Mouse (Mus musculus) thymus, adult 2 months (tissue): ENCODE measurements around the gene Mettl24.

Experiments
- CTCF ChIP-seq: fragments of 200-500 bp; IDR thresholded peaks from 2 replicates; pipeline ENCODE4 v1.5.1; 2012; ENCODE audit warnings: mild to moderate bottlenecking, control low read depth, low read length, moderate library complexity, borderline replicate concordance; ENCODE audit not compliant: control insufficient read depth, poor library complexity, insufficient read depth; ENCODE audit errors: extremely low read depth
- POLR2A ChIP-seq: fragments of 200-500 bp; IDR thresholded peaks from 2 replicates; pipeline ENCODE4 v1.6.1; 2012; ENCODE audit warnings: mild to moderate bottlenecking, low read length, control low read depth, moderate library complexity; ENCODE audit not compliant: control insufficient read depth, poor library complexity, insufficient read depth; ENCODE audit errors: extremely low read depth

- TF ChIP-seq CTCF (no peak), POLR2A (no peak)
Measured at GRCm38 (mm10) chr10:40790406-40790805, 107.3 kb downstream of the Mettl24 start.
